Mouse (Mus musculus) CH12.LX (cell line): Measurements from ENCODE around the gene H2-Eb1. TPM values are rescaled to one million over a fixed set of nuclear protein-coding genes. Genes with fewer than 3 reads are reported as not detected.

Experiments used
- DNase-seq: peaks from one replicate; pipeline ENCODE4 v3.0.0-alpha.2; 2013; ENCODE audit errors: extremely low read depth
- H3K27ac ChIP-seq: 2 replicates; pipeline ENCODE4 v1.5.1; 2012; ENCODE audit warnings: low read depth, mild to moderate bottlenecking, control low read depth, moderate library complexity; ENCODE audit not compliant: insufficient read depth
- H3K27me3 ChIP-seq: replicated peaks from 2 replicates; pipeline ENCODE3; 2012; ENCODE audit warnings: inconsistent platforms
- H3K36me3 ChIP-seq, 2 experiments: replicated peaks in 1 of 2; 2 replicates each; pipeline versions ENCODE3 to v1.6.1; 2012; ENCODE audit warnings: inconsistent platforms in 1 of 2, low read length in 1 of 2, mild to moderate bottlenecking in 1 of 2, mixed read lengths in 1 of 2, moderate library complexity in 1 of 2; ENCODE audit not compliant: control insufficient read depth in 1 of 2, insufficient read depth in 1 of 2
- H3K4me1 ChIP-seq, 2 experiments: 2 replicates each; pipeline ENCODE4 v1.6.1; 2012; ENCODE audit warnings: inconsistent platforms in 1 of 2, moderate library complexity in 1 of 2; ENCODE audit not compliant: insufficient read depth in 2 of 2, control insufficient read depth in 1 of 2
- H3K4me2 ChIP-seq: 2 replicates; pipeline ENCODE4 v1.6.1; 2012; ENCODE audit warnings: low read depth, mild to moderate bottlenecking, control low read depth; ENCODE audit not compliant: poor library complexity, insufficient read depth, severe bottlenecking
- H3K4me3 ChIP-seq, 3 experiments: fragments of 150-350 bp in 1 of 3; sonication (generic) in 1 of 3; replicated peaks in 1 of 3; 2 replicates each; pipeline versions ENCODE3 to v1.5.1; 2011 to 2012; ENCODE audit warnings: low read depth in 2 of 3, low read length in 2 of 3, mild to moderate bottlenecking in 2 of 3, moderate library complexity in 2 of 3, control low read depth in 1 of 3, improper control_type of control experiment in 1 of 3, inconsistent platforms in 1 of 3, mixed read lengths in 1 of 3; ENCODE audit not compliant: poor library complexity in 1 of 3
- H3K79me2 ChIP-seq: replicated peaks from 2 replicates; pipeline ENCODE4 v1.6.1; 2012; ENCODE audit warnings: mild to moderate bottlenecking, moderate library complexity; ENCODE audit not compliant: control insufficient read depth, poor library complexity, insufficient read depth, severe bottlenecking; ENCODE audit errors: extremely low read depth
- H3K9ac ChIP-seq: 2 replicates; pipeline ENCODE4 v1.6.1; 2012; ENCODE audit warnings: low read depth, mild to moderate bottlenecking, control low read depth, moderate library complexity; ENCODE audit not compliant: insufficient read depth
- H3K9me3 ChIP-seq: replicated peaks from 2 replicates; pipeline ENCODE3; 2012; ENCODE audit warnings: low read length, inconsistent platforms, mixed read lengths
- ELF1 ChIP-seq: IDR thresholded peaks from 2 replicates; pipeline ENCODE4 v1.6.1; 2014; ENCODE audit warnings: low read depth, mild to moderate bottlenecking, inconsistent platforms, low read length, improper control_type of control experiment
- GABPA ChIP-seq: IDR thresholded peaks from 2 replicates; pipeline ENCODE4 v1.6.1; 2012; ENCODE audit warnings: low read depth, low read length, improper control_type of control experiment, inconsistent platforms; ENCODE audit not compliant: insufficient replicate concordance
- HCFC1 ChIP-seq: IDR thresholded peaks from 2 replicates; pipeline ENCODE4 v1.6.1; 2012; ENCODE audit warnings: low read depth, mild to moderate bottlenecking, inconsistent platforms, low read length, improper control_type of control experiment
- KAT2A ChIP-seq: IDR thresholded peaks from 2 replicates; pipeline ENCODE4 v1.6.1; 2012; ENCODE audit warnings: low read length, improper control_type of control experiment, inconsistent platforms; ENCODE audit not compliant: insufficient replicate concordance
- MAZ ChIP-seq: IDR thresholded peaks from 2 replicates; pipeline ENCODE4 v1.6.1; 2012; ENCODE audit warnings: low read depth, mild to moderate bottlenecking, inconsistent platforms, low read length, improper control_type of control experiment, moderate library complexity
- MXI1 ChIP-seq: IDR thresholded peaks from 2 replicates; pipeline ENCODE4 v1.6.1; 2011; ENCODE audit warnings: mild to moderate bottlenecking, low read depth, low read length, improper control_type of control experiment
- NELFE ChIP-seq: IDR thresholded peaks from 2 replicates; pipeline ENCODE4 v1.6.1; 2011; ENCODE audit warnings: low read depth, low read length, improper control_type of control experiment
- NRF1 ChIP-seq: IDR thresholded peaks from 2 replicates; pipeline ENCODE4 v1.6.1; 2014; ENCODE audit warnings: low read depth, mild to moderate bottlenecking, inconsistent platforms, low read length, improper control_type of control experiment, moderate library complexity
- PAX5 ChIP-seq: IDR thresholded peaks from 2 replicates; pipeline ENCODE4 v1.6.1; 2012; ENCODE audit warnings: low read length, inconsistent platforms, mixed read lengths
- POLR2A ChIP-seq: IDR thresholded peaks from 2 replicates; pipeline ENCODE4 v1.6.1; 2011; ENCODE audit warnings: low read depth, mild to moderate bottlenecking, improper control_type of control experiment, low read length
- POLR2AphosphoS2 ChIP-seq: IDR thresholded peaks from 2 replicates; pipeline ENCODE4 v1.6.1; 2011; ENCODE audit warnings: low read depth, low read length, improper control_type of control experiment
- SIN3A ChIP-seq: IDR thresholded peaks from 2 replicates; pipeline ENCODE4 v1.6.1; 2012; ENCODE audit warnings: low read length, improper control_type of control experiment, inconsistent platforms
- SMC3 ChIP-seq: IDR thresholded peaks from 2 replicates; pipeline ENCODE4 v1.6.1; 2011; ENCODE audit warnings: low read depth, low read length, improper control_type of control experiment
- TBP ChIP-seq: conservative IDR thresholded peaks from 2 replicates; pipeline ENCODE4 v1.6.1; 2011; ENCODE audit warnings: low read depth, low read length, improper control_type of control experiment
- USF2 ChIP-seq: conservative IDR thresholded peaks from 2 replicates; pipeline ENCODE4 v1.6.1; 2011; ENCODE audit warnings: low read depth, low read length, improper control_type of control experiment
- ZC3H11A ChIP-seq: IDR thresholded peaks from 2 replicates; pipeline ENCODE4 v1.6.1; 2012; ENCODE audit warnings: low read depth, mild to moderate bottlenecking, inconsistent platforms, low read length, improper control_type of control experiment
- ZKSCAN1 ChIP-seq: IDR thresholded peaks from 2 replicates; pipeline ENCODE4 v1.6.1; 2012; ENCODE audit warnings: low read depth, inconsistent platforms, low read length, improper control_type of control experiment, borderline replicate concordance
- dilution Hi-C: fragments of 300-500 bp; cut with MboI; formaldehyde crosslinking; loops from 2 replicates; pipeline ENCODE4 v1.14.3; 2020; ENCODE audit warnings: low sequenced_read_pairs; ENCODE audit not compliant: extremely low pct_unique_long_range_greater_than_20kb, extremely low pct_ligation_motif_present
- in situ Hi-C: fragments of 300-500 bp; cut with MboI; formaldehyde crosslinking; loops from 3 replicates; pipeline ENCODE4 v1.14.3; 2019; ENCODE audit warnings: low sequenced_read_pairs, low pct_ligation_motif_present, low pct_unique_long_range_greater_than_20kb, mixed read lengths
- polyA plus RNA-seq: library from polyadenylated mRNA; unstranded; fragments of >175 nt; gene quantifications from 2 replicates; pipeline ENCODE4 v1.2.1, GENCODE M21; 2012; ENCODE audit warnings: low read depth; ENCODE audit not compliant: insufficient read length
- total RNA-seq, 2 experiments: library from RNA; depleted of rRNA; stranded (reverse); fragments of 300-350 nt in 1 of 2; fragments of >200 nt in 1 of 2; gene quantifications; 2 replicates each; pipeline ENCODE4 v1.2.3; 2012 to 2014

H2-Eb1 gene
- total and polyA plus RNA-seq, 3 experiments: 511 to 898 (median 629) TPM

DNA sequence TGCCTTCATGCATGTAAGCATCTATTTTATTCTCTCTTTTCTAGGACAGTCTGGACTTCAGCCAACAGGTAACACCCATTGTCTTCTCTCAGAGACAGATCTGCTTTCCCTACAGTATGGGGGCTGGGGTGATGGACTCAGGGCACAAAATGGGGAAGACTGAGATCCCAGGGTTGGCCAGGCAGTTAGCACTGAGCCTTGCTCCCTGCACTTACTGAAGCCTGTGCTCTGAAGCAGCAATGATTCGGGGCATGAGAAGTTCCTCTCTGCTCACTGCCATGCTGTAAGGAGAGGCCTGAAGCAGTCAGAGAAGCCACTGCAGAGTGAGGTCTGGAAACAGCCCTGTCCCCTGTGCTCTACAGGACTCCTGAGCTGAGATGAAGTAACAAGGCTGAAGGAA, 9.8 kb downstream of the H2-Eb1 start:
- H3K4me3 ChIP-seq: no peak overlapping the region
- dilution Hi-C loops (no loop called here), in situ Hi-C loops (no loop called here)
- H3K4me1 ChIP-seq: peaks cover 6 to 40% of the 10 kb centered on the region in 2 experiments
- H3K4me2 ChIP-seq: no peak overlapping the region
- no peak overlapping the region for H3K9ac ChIP-seq
- H3K36me3 ChIP-seq: peaks cover 40 to 58% of the 10 kb centered on the region in 2 experiments
- no peak for DNase-seq
- no peak for TF ChIP-seq ZC3H11A
- TF ChIP-seq SMC3: no peak
- TF ChIP-seq NELFE: no peak
- TF ChIP-seq GABPA: no peak
- no peak for TF ChIP-seq SIN3A
- TF ChIP-seq NRF1: no peak
- TF ChIP-seq PAX5: no peak
- TF ChIP-seq USF2: no peak
- no peak for TF ChIP-seq TBP
- no peak for TF ChIP-seq MAZ
- TF ChIP-seq HCFC1: no peak
- TF ChIP-seq ELF1: no peak
- no peak for TF ChIP-seq ZKSCAN1
- TF ChIP-seq KAT2A: no peak
- TF ChIP-seq POLR2A: no peak
- no peak for TF ChIP-seq MXI1
- H3K9me3 ChIP-seq: no peaks in the 10 kb centered on the region
- no peak overlapping the region for H3K27ac ChIP-seq
- H3K79me2 ChIP-seq: no peaks in the 10 kb centered on the region
- no peaks in the 10 kb centered on the region for H3K27me3 ChIP-seq

DNA sequence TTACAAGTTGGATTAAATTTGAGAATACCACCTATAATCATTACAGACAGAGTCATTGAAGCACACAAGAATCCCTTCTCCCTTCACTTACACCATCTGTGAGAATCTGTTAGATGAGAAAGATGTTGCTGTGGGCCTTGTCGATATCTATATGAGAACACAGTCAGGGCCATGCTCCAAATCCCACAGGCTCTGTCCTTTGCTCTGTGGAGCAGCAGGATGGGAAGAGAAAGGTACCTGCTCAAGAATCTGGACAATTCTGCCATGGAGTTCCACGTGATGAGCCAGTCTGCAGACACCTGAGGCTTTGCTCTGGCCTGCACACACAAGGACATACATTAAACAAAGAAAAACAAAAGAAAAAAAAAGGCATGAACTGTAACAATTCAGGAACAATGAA, 11.0 kb downstream of the H2-Eb1 start:
- in situ Hi-C loops: no loop called here
- dilution Hi-C loops: no loop called here

More for the DNA sequence above, 11.0 kb downstream of the H2-Eb1 start:
- peaks cover 6 to 31% of the 10 kb centered on the region in 2 experiments for H3K4me1 ChIP-seq
- no peaks in the 10 kb centered on the region for H3K79me2 ChIP-seq
- TF ChIP-seq HCFC1 (no peak), POLR2AphosphoS2 (peak; percentile 60; the same call in 1 of the 2 replicates)
- H3K4me2 ChIP-seq: no peak overlapping the region
- no peaks in the 10 kb centered on the region for H3K27me3 ChIP-seq
- no peak overlapping the region for H3K27ac ChIP-seq
- no peak for DNase-seq
- H3K4me3 ChIP-seq: no peak overlapping the region
- H3K9ac ChIP-seq: no peak overlapping the region
- no peaks in the 10 kb centered on the region for H3K9me3 ChIP-seq
- H3K36me3 ChIP-seq: peaks cover 38 to 54% of the 10 kb centered on the region in 2 experiments
